Mouse (Mus musculus): ENCODE data around the gene Dhx16. TPM values are rescaled to one million over a fixed set of nuclear protein-coding genes. Genes with fewer than 3 reads are reported as not detected.
A peak's percentile ranks its signal among the peaks of the same experiment; 100 is the strongest.

Dhx16 gene
- total and polyA plus RNA-seq, 3 experiments, result 79.2 to 101 TPM; not detected in 1

DNA sequence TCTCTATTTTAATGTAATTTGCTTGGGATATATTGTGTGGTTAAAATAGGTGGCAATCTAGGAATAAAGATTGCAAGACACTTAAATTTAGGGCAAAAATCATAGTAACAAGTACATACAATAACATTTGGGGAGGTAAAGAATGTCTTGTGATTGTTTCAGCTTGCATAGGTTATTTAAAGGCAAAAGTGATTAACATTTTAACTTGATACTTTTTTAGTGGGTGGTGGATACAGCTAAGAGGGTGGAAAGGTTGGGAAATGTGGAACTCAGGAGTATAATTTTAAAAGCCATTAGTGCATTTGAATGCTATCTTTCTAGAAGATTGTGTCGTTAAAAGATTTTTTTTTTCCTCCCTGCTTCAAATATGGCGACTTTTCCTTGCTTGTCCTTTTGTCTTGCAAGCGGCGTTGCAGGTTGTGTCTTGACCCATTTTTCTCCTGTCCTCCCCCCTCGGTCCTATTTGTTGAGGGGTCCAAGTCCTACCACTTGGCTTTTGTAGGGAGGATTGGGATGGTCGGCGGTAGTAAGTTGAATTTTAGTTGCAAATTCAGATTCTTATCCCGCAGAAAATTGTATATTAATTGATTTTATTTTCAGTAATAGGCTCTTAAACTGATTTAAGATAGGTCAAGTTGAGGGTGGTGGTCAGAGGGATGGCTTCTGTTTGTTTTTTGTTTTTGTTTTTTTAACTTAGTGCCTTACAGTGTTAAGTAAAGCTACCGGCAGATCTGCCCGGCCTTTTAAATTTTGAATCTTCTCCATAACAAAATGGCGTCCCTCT lies 38.8 kb downstream of the Dhx16 start:
- H3K9me3 ChIP-seq (replicated peaks; ENCODE audit: insufficient read depth, low read length), result no peaks in the 10 kb centered on the region
- peaks cover 9 to 43% of the 10 kb centered on the region in 2 experiments for H3K4me1 ChIP-seq (ENCODE audit: control insufficient read depth in 1 of 2, insufficient read depth in 2 of 2, low read length in 2 of 2)
- peak overlapping the region; percentile 71 to 95 for H3K4me3 ChIP-seq (ENCODE audit: control insufficient read depth in 1 of 2, insufficient read depth in 1 of 2, low read depth in 2 of 2, low read length in 2 of 2)
- H3K79me2 ChIP-seq (ENCODE audit: control insufficient read depth, insufficient read depth, low read length, poor library complexity), result peaks cover 47% of the 10 kb centered on the region
- TF ChIP-seq MXI1 (IDR thresholded peaks at IDR 0.05; ENCODE audit: low read depth, low read length) (no peak), POLR2A (IDR thresholded peaks at IDR 0.05; ENCODE audit: control insufficient read depth in 1 of 2, insufficient read depth in 1 of 2, low read depth in 1 of 2, low read length in 2 of 2, poor library complexity in 1 of 2) (peak; percentile 44 to 53; a peak in 2 of 4 replicates), TBP (IDR thresholded peaks at IDR 0.05; ENCODE audit: low read depth, low read length) (peak; percentile 10; the same call in 1 of the 2 replicates), JUND (IDR thresholded peaks at IDR 0.05; ENCODE audit: low read depth, low read length) (no peak), GATA1 (IDR thresholded peaks at IDR 0.05; ENCODE audit: low read depth, low read length) (no peak)
- DNase-seq (ENCODE audit: low read depth, low spot score), result peak; percentile 79
- peak overlapping the region; percentile 99 for H3K27ac ChIP-seq (ENCODE audit: control insufficient read depth, low read depth, low read length)
- H3K27me3 ChIP-seq (ENCODE audit: control insufficient read depth in 1 of 2, insufficient read depth in 2 of 2, low read length in 2 of 2), result no peaks in the 10 kb centered on the region
- H3K36me3 ChIP-seq (ENCODE audit: control insufficient read depth in 1 of 2, insufficient read depth in 2 of 2, low read length in 2 of 2), result peaks cover 0 to 45% of the 10 kb centered on the region in 2 experiments; a peak in 2 of 4 replicates
- peak overlapping the region; percentile 97 for H3K9ac ChIP-seq (ENCODE audit: control insufficient read depth, low read depth, low read length, poor library complexity, severe bottlenecking)

DNA sequence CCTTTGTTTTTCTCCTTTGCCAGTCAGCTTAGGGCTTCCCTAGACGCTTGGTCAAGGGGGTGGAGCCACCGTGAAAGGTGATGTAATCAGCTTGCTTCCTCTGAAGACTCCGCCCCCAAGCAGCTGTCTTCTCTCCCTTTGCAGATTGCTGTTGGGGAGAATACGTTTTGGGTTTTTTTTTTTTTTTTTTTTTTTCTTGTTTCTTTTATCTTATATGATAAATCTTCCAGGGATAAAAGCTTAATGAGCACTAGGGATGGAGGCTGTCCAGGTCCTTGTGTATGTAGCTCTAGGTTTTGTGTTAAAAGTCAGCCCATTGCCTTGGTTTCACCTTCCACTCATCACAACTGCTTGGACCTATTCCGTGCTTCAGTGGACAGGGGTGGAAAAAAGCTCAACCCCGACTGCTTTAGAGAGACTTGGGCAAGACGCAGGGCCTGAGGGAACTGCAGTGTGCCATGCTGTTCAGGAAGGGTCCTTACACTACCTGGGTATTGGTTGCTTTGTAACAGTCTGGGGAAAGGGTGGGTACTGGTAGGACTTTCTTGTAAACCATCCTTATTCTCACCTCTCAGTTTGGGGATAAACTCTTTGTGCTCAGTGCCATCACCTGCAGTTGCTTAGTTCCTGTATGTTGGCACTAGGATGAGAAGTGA lies 39.6 kb downstream of the Dhx16 start:
- Histone ChIP-seq H3K36me3 (ENCODE audit: control insufficient read depth in 1 of 2, insufficient read depth in 2 of 2, low read length in 2 of 2) (peaks cover 0 to 52% of the 10 kb centered on the region in 2 experiments; a peak in 2 of 4 replicates), H3K27ac (ENCODE audit: control insufficient read depth, low read depth, low read length) (peak overlapping the region; percentile 99), H3K4me3 (ENCODE audit: control insufficient read depth in 1 of 2, insufficient read depth in 1 of 2, low read depth in 2 of 2, low read length in 2 of 2) (peak overlapping the region; percentile 70 to 71), H3K4me1 (ENCODE audit: control insufficient read depth in 1 of 2, insufficient read depth in 2 of 2, low read length in 2 of 2) (peaks cover 9 to 49% of the 10 kb centered on the region in 2 experiments), H3K9ac (ENCODE audit: control insufficient read depth, low read depth, low read length, poor library complexity, severe bottlenecking) (peak overlapping the region; percentile 97), H3K27me3 (ENCODE audit: control insufficient read depth in 1 of 2, insufficient read depth in 2 of 2, low read length in 2 of 2) (no peaks in the 10 kb centered on the region), H3K9me3 (replicated peaks; ENCODE audit: insufficient read depth, low read length) (no peaks in the 10 kb centered on the region), H3K79me2 (ENCODE audit: control insufficient read depth, insufficient read depth, low read length, poor library complexity) (peaks cover 44% of the 10 kb centered on the region)
- TF ChIP-seq SIN3A (IDR thresholded peaks at IDR 0.05; ENCODE audit: low read length) (no peak), POLR2A (IDR thresholded peaks at IDR 0.05; ENCODE audit: control insufficient read depth in 1 of 2, insufficient read depth in 1 of 2, low read depth in 1 of 2, low read length in 2 of 2, poor library complexity in 1 of 2) (peak in 1 of 2 experiments; percentile 73; a peak in 1 of 4 replicates), TAL1 (IDR thresholded peaks at IDR 0.05; ENCODE audit: low read length) (peak; percentile 30; the same call in 1 of the 2 replicates), ZC3H11A (IDR thresholded peaks at IDR 0.05; ENCODE audit: low read depth, low read length) (no peak)
- peak; percentile 98 for DNase-seq (ENCODE audit: low read depth, low spot score)

DNA sequence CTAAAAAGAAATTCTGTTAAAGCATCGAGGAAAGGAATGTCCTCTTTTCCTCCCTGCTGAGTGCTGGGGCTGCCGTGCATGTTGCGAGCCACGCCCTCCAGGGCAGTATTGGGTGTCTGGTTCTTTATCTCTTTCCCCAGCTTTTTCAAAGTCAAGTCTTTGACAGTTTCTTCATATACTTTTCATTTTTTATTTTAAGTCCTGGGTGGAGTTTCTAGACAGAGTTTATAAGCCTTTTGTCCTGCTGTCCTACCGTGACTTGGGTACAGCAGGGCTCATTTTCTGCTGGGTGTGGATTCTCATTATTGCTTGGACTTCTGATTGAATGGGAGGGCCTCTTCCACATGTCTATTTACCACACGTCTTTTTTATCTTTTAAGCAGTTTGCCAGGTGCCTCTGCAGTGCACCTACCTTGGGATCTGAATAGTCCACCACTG lies 40.3 kb downstream of the Dhx16 start:
- DNase-seq (ENCODE audit: low read depth, low spot score), result peak; percentile 91
- Histone ChIP-seq H3K4me1 (ENCODE audit: control insufficient read depth in 1 of 2, insufficient read depth in 2 of 2, low read length in 2 of 2) (peaks cover 9 to 46% of the 10 kb centered on the region in 2 experiments), H3K36me3 (ENCODE audit: control insufficient read depth in 1 of 2, insufficient read depth in 2 of 2, low read length in 2 of 2) (peaks cover 0 to 51% of the 10 kb centered on the region in 2 experiments; a peak in 2 of 4 replicates), H3K27ac (ENCODE audit: control insufficient read depth, low read depth, low read length) (peak overlapping the region; percentile 90), H3K9ac (ENCODE audit: control insufficient read depth, low read depth, low read length, poor library complexity, severe bottlenecking) (peak overlapping the region; percentile 66), H3K4me3 (ENCODE audit: control insufficient read depth in 1 of 2, insufficient read depth in 1 of 2, low read depth in 2 of 2, low read length in 2 of 2) (peak overlapping the region in 1 of 2 experiments; percentile 17; a peak in 2 of 4 replicates), H3K79me2 (ENCODE audit: control insufficient read depth, insufficient read depth, low read length, poor library complexity) (peaks cover 37% of the 10 kb centered on the region), H3K9me3 (replicated peaks; ENCODE audit: insufficient read depth, low read length) (no peaks in the 10 kb centered on the region), H3K27me3 (ENCODE audit: control insufficient read depth in 1 of 2, insufficient read depth in 2 of 2, low read length in 2 of 2) (no peaks in the 10 kb centered on the region)
- peak in 1 of 2 experiments; percentile 58; a peak in 2 of 4 replicates for TF ChIP-seq POLR2A (IDR thresholded peaks at IDR 0.05; ENCODE audit: control insufficient read depth in 1 of 2, insufficient read depth in 1 of 2, low read depth in 1 of 2, low read length in 2 of 2, poor library complexity in 1 of 2)
- peak; percentile 91 for TF ChIP-seq TBP (IDR thresholded peaks at IDR 0.05; ENCODE audit: low read depth, low read length)
- TF ChIP-seq MXI1 (IDR thresholded peaks at IDR 0.05; ENCODE audit: low read depth, low read length), result no peak
- TF ChIP-seq RAD21 (IDR thresholded peaks at IDR 0.05; ENCODE audit: low read depth, low read length), result no peak
- no peak for TF ChIP-seq MAFK (IDR thresholded peaks at IDR 0.05; ENCODE audit: borderline replicate concordance, low read depth, low read length)
- no peak for TF ChIP-seq GABPA (IDR thresholded peaks at IDR 0.05; ENCODE audit: low read depth, low read length)
- peak; percentile 83 for TF ChIP-seq TAL1 (IDR thresholded peaks at IDR 0.05; ENCODE audit: low read length)
- no peak for TF ChIP-seq KAT2A (conservative IDR thresholded peaks at IDR 0.05; ENCODE audit: low read depth, low read length)
- no peak for TF ChIP-seq USF2 (IDR thresholded peaks at IDR 0.05; ENCODE audit: borderline replicate concordance in 1 of 2, insufficient read depth in 1 of 2, low read depth in 1 of 2, low read length in 2 of 2)
- TF ChIP-seq MYC (IDR thresholded peaks at IDR 0.05; ENCODE audit: low read depth, low read length), result no peak
